Mouse (Mus musculus): Measurements from ENCODE around the gene Cdk5rap3.
A peak's percentile ranks its signal among the peaks of the same experiment; 100 is the strongest.

The Cdk5rap3 gene

GRCm38 (mm10) chr11:96893203-96893842, 23.0 kb downstream of the Cdk5rap3 start:
- no peak for DNase-seq

GRCm38 (mm10) chr11:96891784-96892527, 24.3 kb downstream of the Cdk5rap3 start:
- no peak for DNase-seq

GRCm38 (mm10) chr11:96886942-96887546, 29.3 kb downstream of the Cdk5rap3 start:
- DNase-seq, result no peak

GRCm38 (mm10) chr11:96885901-96886340, 30.4 kb downstream of the Cdk5rap3 start:
- no peak for DNase-seq

- DNase-seq, result peak; percentile 34
Observed at GRCm38 (mm10) chr11:96880296-96880695, 36.0 kb downstream of the Cdk5rap3 start.

GRCm38 (mm10) chr11:96879359-96879758, 36.9 kb downstream of the Cdk5rap3 start:
- DNase-seq, result no peak

GRCm38 (mm10) chr11:96878715-96879114, 37.6 kb downstream of the Cdk5rap3 start:
- DNase-seq, result no peak

GRCm38 (mm10) chr11:96877071-96877470, 39.2 kb downstream of the Cdk5rap3 start:
- no peak for DNase-seq

- DNase-seq, result no peak
Observed at GRCm38 (mm10) chr11:96876300-96877040, 39.8 kb downstream of the Cdk5rap3 start.

- DNase-seq, result peak; percentile 70
Observed at GRCm38 (mm10) chr11:96875745-96876144, 40.6 kb downstream of the Cdk5rap3 start.

GRCm38 (mm10) chr11:96875270-96875669, 41.0 kb downstream of the Cdk5rap3 start:
- no peak for DNase-seq

GRCm38 (mm10) chr11:96873601-96874140, 42.6 kb downstream of the Cdk5rap3 start:
- DNase-seq, result no peak

- DNase-seq, result no peak
Observed at GRCm38 (mm10) chr11:96872441-96873379, 43.6 kb downstream of the Cdk5rap3 start.

- peak; percentile 75 for DNase-seq
Observed at GRCm38 (mm10) chr11:96867149-96867548, 49.1 kb downstream of the Cdk5rap3 start.

- peak; percentile 28 for DNase-seq
Observed at GRCm38 (mm10) chr11:96863206-96863995, 52.9 kb downstream of the Cdk5rap3 start.

GRCm38 (mm10) chr11:96862534-96862933, 53.8 kb downstream of the Cdk5rap3 start:
- no peak for DNase-seq

- peak; percentile 98 for DNase-seq
Observed at GRCm38 (mm10) chr11:96861878-96862289, 54.4 kb downstream of the Cdk5rap3 start.

GRCm38 (mm10) chr11:96861446-96861845, 54.9 kb downstream of the Cdk5rap3 start:
- peak; percentile 57 for DNase-seq

GRCm38 (mm10) chr11:96860564-96860963, 55.7 kb downstream of the Cdk5rap3 start:
- peak; percentile 90 for DNase-seq

GRCm38 (mm10) chr11:96859635-96860034, 56.7 kb downstream of the Cdk5rap3 start:
- DNase-seq, result no peak

- no peak for DNase-seq
Observed at GRCm38 (mm10) chr11:96857446-96857845, 58.9 kb downstream of the Cdk5rap3 start.

All from lung, postnatal 14 days (tissue).